Mouse (Mus musculus) heart, adult 2 months (tissue): ENCODE measurements at regions not wholly inside any gene's neighbourhood (a gene's known extent, or its start where the extent isn't known, plus 50 kb on each side); places are given as distances from the start of the nearest gene placed in this dataset.

Experiments
- CTCF ChIP-seq: fragments of 200-600 bp; IDR thresholded peaks from 2 replicates; pipeline ENCODE4 v1.8.1; 2022; ENCODE audit warnings: antibody characterized with exemption, mild to moderate bottlenecking, moderate library complexity
- EP300 ChIP-seq: fragments of 200-500 bp; IDR thresholded peaks from 2 replicates; pipeline ENCODE4 v1.6.1; 2011; ENCODE audit warnings: low read depth, low read length, control low read depth; ENCODE audit not compliant: insufficient read depth
- POLR2A ChIP-seq: fragments of 200-500 bp; IDR thresholded peaks from 2 replicates; pipeline ENCODE4 v1.6.1; 2011; ENCODE audit warnings: mild to moderate bottlenecking, low read depth, low read length, control low read depth; ENCODE audit not compliant: insufficient read depth

DNA sequence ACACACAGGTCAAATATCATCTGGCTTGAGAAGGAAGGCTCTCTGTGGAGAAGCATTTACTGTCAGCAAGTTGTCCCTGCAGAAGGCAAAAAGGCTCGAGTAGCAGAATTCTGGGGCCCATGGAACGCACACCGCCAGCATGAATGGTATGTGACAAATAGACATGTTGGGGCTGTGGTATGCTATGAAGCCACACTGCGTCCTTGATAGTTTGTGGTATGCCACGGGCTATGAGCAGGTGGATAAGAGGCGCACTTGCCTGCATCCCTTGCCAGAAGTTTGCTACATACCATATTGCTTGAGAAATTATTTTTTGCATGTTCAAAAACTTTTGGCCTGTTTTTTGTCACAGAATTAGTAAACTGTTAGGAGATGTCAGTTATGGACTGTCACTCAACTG, 349.7 kb downstream of the Pik3r1 start:
- no peak for TF ChIP-seq POLR2A
- TF ChIP-seq CTCF, result no peak
- TF ChIP-seq EP300, result no peak
